Mouse (Mus musculus): ENCODE data around the gene Pitpnm3. TPM values are rescaled to one million over a fixed set of nuclear protein-coding genes. Genes with fewer than 3 reads are reported as not detected.

Gene Pitpnm3
- polyA plus RNA-seq, 1 experiment from 2014 or later: 0.14 TPM

DNA sequence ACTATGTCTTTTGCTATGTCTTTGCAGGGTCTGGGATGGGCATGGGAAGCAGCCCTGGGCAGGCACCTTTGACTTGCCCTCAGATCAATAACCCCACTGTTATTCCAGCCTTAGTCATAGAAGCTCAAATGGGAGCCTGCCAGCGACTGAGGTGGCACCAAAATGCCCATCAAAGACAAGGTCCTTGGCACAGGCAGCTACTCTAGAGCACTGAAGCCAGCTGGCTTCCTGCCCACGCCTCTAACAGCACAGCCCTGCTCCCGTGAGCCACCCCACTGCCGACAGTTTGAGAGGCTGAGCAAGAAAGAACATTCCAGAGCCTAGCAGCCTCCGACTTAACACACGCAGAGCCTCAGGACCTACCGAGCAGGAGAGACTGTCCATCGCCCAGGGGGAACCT, 70.5 kb downstream of the Pitpnm3 start:
- Histone ChIP-seq H3K9me3 (replicated peaks) (no peaks in the 10 kb centered on the region), H3K4me1 (replicated peaks) (no peaks in the 10 kb centered on the region), H3K9ac (no peak overlapping the region), H3K36me3 (no peaks in the 10 kb centered on the region), H3K27ac (no peak overlapping the region), H3K27me3 (no peaks in the 10 kb centered on the region; the same call in 1 of the 2 replicates), H3K4me2 (no peak overlapping the region), H3K4me3 (replicated peaks) (no peak overlapping the region)
- no peak for ATAC-seq (ENCODE audit: low read depth)
- WGBS (ENCODE audit: insufficient replicate concordance): 56% methylated on average over 8 of the region's 8 CpGs
- DNase-seq: no peak

DNA sequence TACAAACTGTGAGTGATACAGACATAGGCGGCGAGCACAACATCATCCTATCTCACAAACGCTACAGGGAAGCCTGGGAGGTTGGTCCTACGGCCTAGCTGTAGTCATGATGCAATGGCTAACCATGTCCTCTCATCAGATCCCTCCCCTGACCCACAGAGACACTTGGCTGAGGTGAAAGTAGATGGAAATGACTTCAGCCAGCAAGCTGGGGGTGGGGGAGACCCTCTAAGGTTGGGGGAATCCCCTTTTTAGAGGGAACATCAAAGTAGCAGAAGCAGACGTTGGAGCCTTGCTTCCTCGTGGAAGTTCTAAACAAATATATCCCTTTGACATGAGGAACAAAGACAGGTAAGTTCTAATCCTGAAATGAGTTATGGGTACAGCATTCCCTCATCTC, 71.2 kb downstream of the Pitpnm3 start:
- no peak for DNase-seq
- H3K9me3 ChIP-seq (replicated peaks): no peaks in the 10 kb centered on the region
- no peak overlapping the region for H3K4me3 ChIP-seq (replicated peaks)
- WGBS (ENCODE audit: insufficient replicate concordance): 55% methylated on average over 6 of the region's 6 CpGs
- no peak overlapping the region for H3K9ac ChIP-seq
- no peak for ATAC-seq (ENCODE audit: low read depth)
- H3K27me3 ChIP-seq: no peaks in the 10 kb centered on the region; the same call in 1 of the 2 replicates
- no peak overlapping the region for H3K27ac ChIP-seq
- no peaks in the 10 kb centered on the region for H3K4me1 ChIP-seq (replicated peaks)
- H3K4me2 ChIP-seq: no peak overlapping the region
- no peaks in the 10 kb centered on the region for H3K36me3 ChIP-seq

DNA sequence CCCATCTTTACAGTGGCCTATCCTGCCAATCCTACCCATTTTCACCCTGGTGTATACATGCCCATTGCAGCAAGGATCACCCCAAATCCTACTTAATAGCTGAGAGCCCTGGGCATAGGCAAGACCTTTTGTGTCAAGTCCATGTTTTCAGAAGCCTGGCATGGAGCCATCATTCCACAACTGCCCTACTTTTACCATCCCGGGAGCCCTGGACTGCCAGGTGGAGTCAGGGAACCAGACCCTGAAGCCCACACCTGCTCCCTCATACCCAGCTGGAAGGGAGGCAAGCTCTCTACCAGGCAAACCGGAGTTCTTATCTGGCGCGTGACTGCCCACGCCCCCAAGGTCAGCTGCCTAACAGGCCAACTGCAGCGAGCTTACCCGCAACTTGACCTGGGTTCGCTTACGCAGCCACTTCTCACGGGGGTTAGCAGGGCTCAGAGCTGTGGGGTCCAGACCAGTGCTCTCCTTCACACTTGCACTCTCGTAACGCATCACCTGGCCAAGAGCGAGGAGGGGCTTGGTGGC, 74.4 kb downstream of the Pitpnm3 start:
- WGBS (ENCODE audit: insufficient replicate concordance): 63% methylated on average over 13 of the region's 13 CpGs
- Histone ChIP-seq H3K4me1 (replicated peaks) (no peaks in the 10 kb centered on the region), H3K27me3 (no peaks in the 10 kb centered on the region), H3K27ac (no peak overlapping the region), H3K4me2 (no peak overlapping the region), H3K9ac (no peak overlapping the region), H3K4me3 (replicated peaks) (no peak overlapping the region), H3K9me3 (replicated peaks) (no peaks in the 10 kb centered on the region), H3K36me3 (no peaks in the 10 kb centered on the region)
- DNase-seq: no peak
- ATAC-seq (ENCODE audit: low read depth): no peak

DNA sequence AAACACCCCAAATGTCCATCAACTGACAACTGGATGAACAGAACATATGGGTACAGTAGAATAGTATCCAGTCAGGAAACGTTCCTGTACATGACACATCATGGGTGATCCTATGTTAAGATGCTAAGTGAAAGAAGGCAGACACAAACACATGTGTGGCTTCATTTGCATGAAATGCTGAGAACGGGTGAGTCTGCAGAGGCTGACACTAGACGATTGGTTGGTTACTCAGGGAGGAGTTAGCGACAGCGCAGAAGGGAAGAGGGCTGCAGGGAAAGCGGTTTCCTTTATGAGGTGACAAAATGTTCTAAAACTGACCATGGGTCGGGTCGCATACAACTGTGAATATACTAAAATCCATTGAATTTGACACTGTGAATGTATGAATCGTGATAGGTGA, 75.2 kb downstream of the Pitpnm3 start:
- Histone ChIP-seq H3K9me3 (replicated peaks) (no peaks in the 10 kb centered on the region), H3K9ac (no peak overlapping the region), H3K4me1 (replicated peaks) (no peaks in the 10 kb centered on the region), H3K36me3 (no peaks in the 10 kb centered on the region), H3K27ac (no peak overlapping the region), H3K4me3 (replicated peaks) (no peak overlapping the region), H3K4me2 (no peak overlapping the region), H3K27me3 (no peaks in the 10 kb centered on the region)
- no peak for DNase-seq
- 49% methylated on average over 9 of the region's 9 CpGs for WGBS (ENCODE audit: insufficient replicate concordance)
- no peak for ATAC-seq (ENCODE audit: low read depth)

DNA sequence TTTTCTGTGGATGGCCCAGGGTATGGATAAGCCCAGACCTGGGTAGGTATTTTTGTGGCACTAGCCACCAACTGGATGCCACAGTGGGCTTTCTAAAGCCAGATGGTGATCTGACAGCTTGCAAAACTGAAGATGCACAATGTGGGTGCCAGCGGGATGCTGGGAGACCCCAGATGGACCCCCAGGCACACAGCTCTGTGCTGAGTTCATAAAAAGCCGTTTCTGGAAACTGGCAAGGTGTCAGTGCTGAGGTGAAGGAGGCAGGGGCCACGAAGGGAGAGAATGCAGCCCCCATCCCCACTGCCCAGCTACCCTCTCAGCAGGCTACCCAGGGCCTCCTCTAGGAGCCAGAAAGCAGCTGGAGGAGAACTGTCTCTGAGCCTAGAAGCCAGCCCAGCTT, 78.4 kb downstream of the Pitpnm3 start:
- no peak for ATAC-seq (ENCODE audit: low read depth)
- WGBS (ENCODE audit: insufficient replicate concordance): 44% methylated on average over 3 of the region's 3 CpGs
- H3K4me1 ChIP-seq (replicated peaks): no peaks in the 10 kb centered on the region
- H3K9me3 ChIP-seq (replicated peaks): no peaks in the 10 kb centered on the region
- no peak overlapping the region for H3K4me3 ChIP-seq (replicated peaks)
- no peak overlapping the region for H3K4me2 ChIP-seq
- no peak overlapping the region for H3K27ac ChIP-seq
- no peaks in the 10 kb centered on the region for H3K36me3 ChIP-seq
- no peak for DNase-seq
- peaks cover 3% of the 10 kb centered on the region for H3K27me3 ChIP-seq
- H3K9ac ChIP-seq: no peak overlapping the region

DNA sequence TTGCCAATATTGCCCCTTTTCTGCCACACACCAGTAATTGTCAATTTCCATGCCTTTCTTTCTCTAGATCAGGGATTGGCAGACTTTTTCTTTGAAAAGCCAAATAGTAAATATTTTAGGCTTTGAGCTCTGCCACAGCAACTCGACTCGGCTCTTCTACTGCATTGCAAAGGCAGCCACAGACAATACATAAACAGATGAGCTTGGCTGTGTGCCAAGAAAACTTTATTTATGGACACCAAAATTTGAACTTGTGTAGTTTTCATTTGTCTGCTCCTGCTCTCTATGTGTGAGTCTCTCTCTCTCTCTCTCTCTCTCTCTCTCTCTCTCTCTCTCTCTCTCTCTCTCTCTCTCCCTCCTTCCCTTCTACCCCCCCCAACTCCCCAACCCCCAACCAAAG, 80.4 kb downstream of the Pitpnm3 start:
- H3K27me3 ChIP-seq: peaks cover 23% of the 10 kb centered on the region

DNA sequence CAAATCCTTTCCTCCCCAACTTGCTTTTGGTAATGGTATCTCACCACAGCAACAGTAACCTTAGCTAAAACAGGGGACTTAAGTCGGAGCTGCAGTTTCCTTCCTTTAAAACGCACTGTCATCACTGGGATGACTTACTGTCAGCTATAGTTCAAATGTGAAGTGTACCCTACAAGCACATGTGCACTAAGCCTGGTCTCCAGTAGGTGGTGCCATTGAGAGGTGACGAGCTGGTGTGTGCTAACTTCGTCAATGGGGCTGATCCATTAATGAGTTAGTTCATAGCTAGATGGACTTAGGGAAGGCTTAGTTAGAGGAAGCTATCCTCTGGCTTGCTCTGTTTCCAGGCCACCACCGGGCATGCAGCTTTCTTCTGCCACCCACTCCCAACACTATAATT, 82.9 kb downstream of the Pitpnm3 start:
- Histone ChIP-seq H3K27me3 (peaks cover 35% of the 10 kb centered on the region), H3K4me2 (no peak overlapping the region), H3K4me3 (replicated peaks) (no peak overlapping the region), H3K9me3 (replicated peaks) (no peaks in the 10 kb centered on the region), H3K9ac (no peak overlapping the region), H3K27ac (no peak overlapping the region), H3K36me3 (no peaks in the 10 kb centered on the region), H3K4me1 (replicated peaks) (no peaks in the 10 kb centered on the region; the same call in 1 of the 2 replicates)
- DNase-seq: peak; percentile 18
- whole genome bisulfite sequencing (ENCODE audit: insufficient replicate concordance): 5% methylated on average over 5 of the region's 5 CpGs
- no peak for ATAC-seq (ENCODE audit: low read depth)

More for the DNA sequence above, 80.4 kb downstream of the Pitpnm3 start:
- no peak overlapping the region for H3K4me3 ChIP-seq (replicated peaks)
- H3K9me3 ChIP-seq (replicated peaks): no peaks in the 10 kb centered on the region
- H3K36me3 ChIP-seq: no peaks in the 10 kb centered on the region
- DNase-seq (no peak), ATAC-seq (ENCODE audit: low read depth) (no peak)
- no peaks in the 10 kb centered on the region; the same call in 1 of the 2 replicates for H3K4me1 ChIP-seq (replicated peaks)
- no peak overlapping the region for H3K9ac ChIP-seq
- WGBS (ENCODE audit: insufficient replicate concordance): 61% methylated on average over 2 of the region's 2 CpGs
- H3K27ac ChIP-seq: no peak overlapping the region
- H3K4me2 ChIP-seq: no peak overlapping the region

DNA sequence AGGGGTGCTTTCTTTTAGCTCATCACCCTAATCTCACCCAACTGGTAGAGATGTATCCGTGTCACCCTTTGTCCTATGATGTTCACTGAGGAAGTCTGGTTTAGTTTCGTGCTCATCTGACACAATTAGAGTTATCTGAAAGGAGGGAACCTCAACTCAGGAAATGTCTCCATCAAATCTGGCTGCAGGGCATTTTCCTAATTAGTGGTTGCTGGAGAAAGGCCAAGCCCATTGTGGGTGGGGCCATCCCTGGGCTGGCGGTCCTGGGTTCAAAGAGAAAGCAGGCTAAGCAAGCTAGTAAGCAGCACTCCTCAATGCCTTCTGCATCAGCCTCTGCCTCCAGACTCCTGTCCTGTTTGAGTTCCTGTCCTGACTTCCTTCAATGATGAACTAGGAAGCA, 83.4 kb downstream of the Pitpnm3 start:
- DNase-seq: no peak
- Histone ChIP-seq H3K4me1 (replicated peaks) (no peaks in the 10 kb centered on the region; the same call in 1 of the 2 replicates), H3K4me2 (no peak overlapping the region), H3K27me3 (peaks cover 35% of the 10 kb centered on the region), H3K9ac (no peak overlapping the region), H3K27ac (no peak overlapping the region), H3K36me3 (no peaks in the 10 kb centered on the region), H3K9me3 (replicated peaks) (no peaks in the 10 kb centered on the region), H3K4me3 (replicated peaks) (no peak overlapping the region)
- ATAC-seq (ENCODE audit: low read depth): no peak
- 28% methylated on average over 3 of the region's 3 CpGs for WGBS (ENCODE audit: insufficient replicate concordance)

GRCm38 (mm10) chr11:72050895-72051858, 84.4 kb downstream of the Pitpnm3 start:
- H3K27ac ChIP-seq: no peak overlapping the region
- no peak overlapping the region for H3K9ac ChIP-seq
- ATAC-seq (ENCODE audit: low read depth) (no peak), DNase-seq (no peak)
- peak overlapping the region; percentile 35 for H3K4me3 ChIP-seq (replicated peaks)
- H3K4me2 ChIP-seq: peak overlapping the region; percentile 60
- 0 out of 2 replicates have a peak, but pooled peaks cover 6% of the 10 kb centered on the region for H3K36me3 ChIP-seq
- WGBS (ENCODE audit: insufficient replicate concordance): 3% methylated on average over 43 of the region's 45 CpGs
- no peaks in the 10 kb centered on the region; the same call in 1 of the 2 replicates for H3K4me1 ChIP-seq (replicated peaks)
- H3K9me3 ChIP-seq (replicated peaks): no peaks in the 10 kb centered on the region
- peaks cover 35% of the 10 kb centered on the region for H3K27me3 ChIP-seq

GRCm38 (mm10) chr11:72050168-72050894, 85.2 kb downstream of the Pitpnm3 start:
- Histone ChIP-seq H3K36me3 (0 out of 2 replicates have a peak, but pooled peaks cover 14% of the 10 kb centered on the region), H3K9ac (no peak overlapping the region), H3K9me3 (replicated peaks) (no peaks in the 10 kb centered on the region), H3K4me3 (replicated peaks) (peak overlapping the region; percentile 35), H3K27me3 (peaks cover 35% of the 10 kb centered on the region), H3K4me1 (replicated peaks) (no peaks in the 10 kb centered on the region; the same call in 1 of the 2 replicates), H3K4me2 (peak overlapping the region; percentile 60), H3K27ac (no peak overlapping the region)
- ATAC-seq (ENCODE audit: low read depth) (no peak), DNase-seq (no peak)
- 21% methylated on average over 14 of the region's 14 CpGs for WGBS (ENCODE audit: insufficient replicate concordance)

DNA sequence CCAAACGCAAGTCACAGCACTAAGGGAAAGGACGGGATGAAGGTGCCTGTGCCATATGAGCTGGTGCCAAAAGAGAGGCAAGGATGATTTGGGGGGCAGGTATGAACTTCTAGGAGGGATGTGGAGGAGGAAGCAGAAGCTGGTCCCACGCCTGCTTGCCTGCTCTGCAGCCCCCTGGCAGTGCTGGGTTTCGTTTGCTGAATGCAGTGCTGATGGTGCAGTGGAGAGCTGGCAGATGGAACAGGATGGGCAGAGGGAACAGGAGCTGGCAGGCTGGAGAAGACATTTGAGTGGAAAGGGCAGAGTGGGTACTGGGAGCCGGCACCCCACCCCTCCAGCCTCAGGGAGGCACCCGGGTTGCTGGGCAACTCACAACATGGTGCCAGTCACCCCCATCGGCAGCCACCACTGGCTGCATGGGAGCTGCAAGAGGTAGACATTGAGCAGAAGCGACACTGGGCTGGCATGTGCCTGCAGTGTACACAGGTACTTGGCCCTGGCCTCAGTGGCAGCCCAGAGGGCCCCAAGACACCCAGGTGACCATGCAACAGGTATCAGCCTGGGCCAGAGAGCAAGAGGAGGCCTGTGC, 86.3 kb downstream of the Pitpnm3 start:
- Histone ChIP-seq H3K36me3 (0 out of 2 replicates have a peak, but pooled peaks cover 20% of the 10 kb centered on the region), H3K4me3 (replicated peaks) (no peak overlapping the region), H3K4me1 (replicated peaks) (peaks cover 2% of the 10 kb centered on the region), H3K9me3 (replicated peaks) (no peaks in the 10 kb centered on the region), H3K27ac (no peak overlapping the region), H3K9ac (no peak overlapping the region), H3K27me3 (peaks cover 35% of the 10 kb centered on the region), H3K4me2 (no peak overlapping the region)
- no peak for ATAC-seq (ENCODE audit: low read depth)
- 58% methylated on average over 8 of the region's 8 CpGs for WGBS (ENCODE audit: insufficient replicate concordance)
- DNase-seq: no peak
